Mouse (Mus musculus) adrenal gland, postnatal 4 days (tissue): Measurements from ENCODE around the gene Mpnd. TPM values are rescaled to one million over a fixed set of nuclear protein-coding genes. Genes with fewer than 3 reads are reported as not detected.

Source experiments
- DNase-seq, 2 experiments: peaks; one replicate each; pipeline ENCODE4 v3.0.0; 2021 to 2022; ENCODE audit warnings: low spot score in 2 of 2, mixed read lengths in 2 of 2
- total RNA-seq, 2 experiments: library from RNA; stranded (reverse); gene quantifications; 2 replicates each; pipeline ENCODE4 v1.2.3; 2021

Gene Mpnd
- total RNA-seq, 2 experiments from 2014 or later = 91.6 to 91.9 TPM

DNA sequence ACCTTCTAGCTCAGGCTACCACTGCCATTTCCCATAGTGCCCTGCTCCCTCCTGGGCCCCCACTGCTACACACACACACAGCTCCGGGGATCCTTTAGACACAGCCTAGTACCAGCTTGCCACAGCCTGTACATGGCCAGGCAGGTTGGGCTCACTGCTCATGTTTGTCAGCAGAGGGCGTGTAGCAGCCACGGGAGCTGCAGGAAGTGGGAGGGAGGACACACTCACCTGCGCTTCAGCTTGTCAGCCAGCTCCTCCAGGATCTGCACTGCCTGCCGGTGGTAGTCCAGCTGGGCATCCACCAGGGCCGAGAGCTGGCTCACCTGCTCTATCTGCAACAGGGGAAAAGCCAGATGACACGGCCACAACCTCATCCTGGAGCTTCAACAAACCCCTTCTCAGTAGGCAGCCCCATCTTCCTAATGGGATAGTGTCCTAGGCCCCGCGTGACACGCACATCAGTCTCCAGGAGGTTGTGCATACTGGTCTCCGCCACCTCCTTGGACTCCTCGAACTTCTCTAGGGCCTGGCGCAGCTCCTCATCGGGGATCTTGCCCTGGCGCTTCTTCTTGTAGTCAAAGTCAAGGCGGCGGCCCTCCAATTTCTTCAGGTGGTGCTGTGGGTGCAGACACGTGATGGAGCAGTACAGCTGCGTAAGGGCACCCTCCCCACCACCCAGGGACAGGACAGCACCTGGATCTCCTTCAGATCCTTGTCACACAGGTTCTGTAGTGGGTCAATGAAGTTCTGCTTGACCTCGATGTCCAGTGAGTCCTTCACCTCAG is 13.0 kb downstream of the Mpnd start:
- no peak for DNase-seq

DNA sequence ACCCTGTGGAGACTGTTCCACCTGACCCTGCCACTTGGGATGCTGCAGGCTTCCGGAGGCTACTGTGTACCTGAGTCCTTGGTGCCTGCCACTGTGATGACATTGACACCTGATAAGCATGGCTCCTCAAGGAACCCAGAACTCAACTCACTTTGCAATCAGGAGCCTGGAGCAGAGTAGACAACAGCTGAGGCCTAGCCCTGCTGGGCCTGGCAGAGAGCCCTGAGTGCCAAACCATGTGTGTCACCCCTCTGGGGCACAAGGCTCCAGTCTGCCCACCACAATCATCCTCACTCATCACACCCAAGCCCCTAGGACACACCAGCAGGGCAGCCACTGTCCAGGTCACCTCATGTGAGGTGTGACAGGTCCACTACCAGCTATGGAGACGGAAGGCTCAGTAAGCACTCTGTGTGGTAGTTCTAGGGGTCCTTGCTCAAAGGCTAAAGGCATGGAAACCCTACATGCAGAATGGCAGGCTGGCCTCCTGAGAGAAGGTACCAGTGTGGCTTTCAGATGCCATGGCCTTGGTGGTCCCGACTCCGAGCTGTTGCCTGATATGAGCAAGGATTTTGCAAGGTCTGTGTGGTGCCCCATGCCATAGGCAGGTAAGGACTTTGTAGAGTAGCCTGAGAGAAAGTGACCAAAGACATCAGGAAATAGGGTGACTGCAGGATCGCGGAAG is 15.0 kb downstream of the Mpnd start:
- no peak for DNase-seq

DNA sequence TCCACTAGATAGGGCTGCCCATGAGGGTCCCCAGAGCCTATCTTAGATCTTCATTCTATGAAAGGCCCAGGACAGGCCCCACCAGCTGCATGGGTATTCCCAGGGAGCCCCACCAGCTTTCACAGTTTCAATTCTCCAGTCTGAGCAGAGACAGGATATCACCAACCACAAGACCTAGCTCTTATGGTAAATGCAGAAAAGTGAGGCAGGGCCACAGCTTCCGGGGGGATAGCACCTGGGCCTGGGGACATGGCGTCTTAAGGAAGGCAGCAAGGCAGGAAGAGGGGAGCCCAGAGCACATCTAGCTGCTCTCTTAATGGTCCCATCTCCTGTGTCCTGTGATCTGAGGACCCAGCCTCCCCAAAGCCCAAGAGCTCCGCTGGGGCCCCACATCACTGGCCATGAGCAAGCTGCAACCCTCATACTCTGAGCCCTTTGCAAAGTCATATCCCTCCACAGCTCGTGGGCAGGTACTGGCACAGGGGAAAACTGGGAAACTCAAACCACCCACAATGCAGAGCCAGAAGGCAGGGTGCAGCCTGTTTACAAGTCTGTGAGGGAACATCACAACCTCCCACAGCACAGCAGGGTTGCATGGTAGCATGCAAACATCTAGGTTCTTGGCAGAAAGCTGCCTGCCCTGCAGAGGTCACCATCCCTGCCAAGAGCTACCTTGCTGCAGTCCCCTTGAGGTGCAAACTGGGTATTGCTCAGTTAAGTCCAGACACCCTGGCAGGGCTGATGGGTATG is 15.8 kb downstream of the Mpnd start:
- DNase-seq = no peak

DNA sequence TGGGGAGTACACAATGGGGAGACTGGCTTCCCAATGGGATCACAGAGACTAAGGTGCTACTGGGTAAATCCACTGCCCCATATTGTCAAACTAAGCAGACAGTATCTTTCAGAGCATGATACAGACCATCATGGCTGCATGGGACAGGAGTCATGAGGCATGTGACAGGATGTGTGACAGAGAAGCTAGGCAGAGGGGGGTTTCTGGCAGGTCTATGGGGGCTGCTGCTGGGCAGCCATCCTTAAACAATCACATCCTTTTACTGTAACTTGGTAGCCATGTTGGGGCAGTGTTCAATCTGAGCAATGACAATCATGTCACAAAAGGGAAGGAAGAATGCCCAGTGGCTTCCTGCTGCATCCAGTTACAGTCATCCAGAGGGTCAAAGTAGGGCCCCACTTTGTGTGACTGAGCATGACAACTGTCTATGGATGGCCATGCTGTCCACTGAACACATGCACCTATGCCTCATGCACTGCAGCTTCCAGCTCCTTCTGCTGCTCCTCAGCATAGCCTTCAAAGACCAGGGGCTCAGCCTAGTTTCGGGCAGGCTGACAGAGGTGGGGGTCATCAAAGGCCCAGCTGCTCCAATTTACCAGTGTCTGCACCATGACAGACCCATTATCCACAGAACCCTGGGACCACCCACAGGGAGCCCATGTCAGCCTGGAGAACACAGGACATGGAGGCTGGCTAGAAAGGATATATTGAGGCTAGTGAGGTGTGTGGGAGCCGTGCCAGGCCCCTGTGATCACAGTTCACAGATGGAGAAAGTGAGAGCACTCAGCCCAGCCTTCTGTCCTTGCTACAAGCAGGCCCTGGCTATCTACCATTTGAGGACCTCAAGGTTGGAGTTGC is 16.8 kb downstream of the Mpnd start:
- no peak for DNase-seq

DNA sequence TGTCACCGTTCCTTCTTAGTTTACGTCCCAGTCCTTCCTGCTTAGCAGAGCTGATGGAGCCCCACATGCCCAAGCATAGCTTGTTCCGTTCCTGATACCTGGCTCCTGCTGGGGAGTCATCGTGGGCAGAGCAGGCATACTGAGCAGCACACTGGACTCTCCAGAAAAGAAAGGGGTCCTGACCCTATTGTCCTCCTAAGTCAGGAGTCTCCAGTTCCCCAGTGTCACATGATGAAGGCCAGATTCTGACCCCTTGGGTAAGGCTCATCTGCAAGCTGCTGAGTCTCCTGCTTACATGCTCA is 17.4 kb downstream of the Mpnd start:
- DNase-seq = no peak

GRCm38 (mm10) chr17:56023386-56023785 is 17.9 kb downstream of the Mpnd start:
- DNase-seq = no peak

GRCm38 (mm10) chr17:56024476-56024875 is 19.0 kb downstream of the Mpnd start:
- DNase-seq = no peak

DNA sequence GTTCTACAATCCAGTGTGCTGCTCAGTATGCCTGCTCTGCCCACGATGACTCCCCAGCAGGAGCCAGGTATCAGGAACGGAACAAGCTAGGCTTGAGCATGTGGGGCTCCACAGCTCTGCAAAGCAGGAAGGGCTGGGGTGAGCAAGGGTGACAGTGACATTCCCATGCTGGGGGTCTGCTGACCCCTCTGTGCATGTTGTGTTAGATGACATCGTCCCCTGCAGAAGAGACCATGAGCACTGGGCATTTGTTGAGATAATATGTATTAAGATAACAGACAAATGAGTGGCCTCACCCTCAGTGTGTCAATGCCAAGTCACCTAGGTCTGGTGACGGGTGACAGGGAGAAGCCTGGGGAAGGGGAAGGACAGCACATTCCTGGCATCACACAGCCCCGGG is 19.4 kb downstream of the Mpnd start:
- DNase-seq = no peak

- no peak for DNase-seq
Measured at GRCm38 (mm10) chr17:56026303-56026702, 20.8 kb downstream of the Mpnd start.

DNA sequence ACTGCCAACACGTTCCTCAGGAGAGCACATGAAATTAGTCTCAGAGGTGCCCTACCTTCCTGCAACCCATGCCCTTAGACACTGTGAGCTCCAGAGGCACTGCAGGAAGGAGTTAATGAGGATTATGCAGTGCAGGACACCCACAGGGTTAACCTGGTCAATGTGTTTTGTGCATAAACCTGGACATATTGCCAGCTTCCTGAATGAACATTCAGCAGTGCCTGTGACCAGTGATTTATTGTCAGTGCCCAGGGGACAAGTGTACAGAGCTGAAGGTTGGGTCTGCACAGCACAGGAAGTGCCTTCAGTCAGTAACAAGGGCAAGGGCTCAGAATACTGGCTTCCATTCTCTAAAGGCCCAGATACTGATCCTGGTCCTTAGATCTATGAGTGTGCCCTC is 21.4 kb downstream of the Mpnd start:
- no peak for DNase-seq

DNA sequence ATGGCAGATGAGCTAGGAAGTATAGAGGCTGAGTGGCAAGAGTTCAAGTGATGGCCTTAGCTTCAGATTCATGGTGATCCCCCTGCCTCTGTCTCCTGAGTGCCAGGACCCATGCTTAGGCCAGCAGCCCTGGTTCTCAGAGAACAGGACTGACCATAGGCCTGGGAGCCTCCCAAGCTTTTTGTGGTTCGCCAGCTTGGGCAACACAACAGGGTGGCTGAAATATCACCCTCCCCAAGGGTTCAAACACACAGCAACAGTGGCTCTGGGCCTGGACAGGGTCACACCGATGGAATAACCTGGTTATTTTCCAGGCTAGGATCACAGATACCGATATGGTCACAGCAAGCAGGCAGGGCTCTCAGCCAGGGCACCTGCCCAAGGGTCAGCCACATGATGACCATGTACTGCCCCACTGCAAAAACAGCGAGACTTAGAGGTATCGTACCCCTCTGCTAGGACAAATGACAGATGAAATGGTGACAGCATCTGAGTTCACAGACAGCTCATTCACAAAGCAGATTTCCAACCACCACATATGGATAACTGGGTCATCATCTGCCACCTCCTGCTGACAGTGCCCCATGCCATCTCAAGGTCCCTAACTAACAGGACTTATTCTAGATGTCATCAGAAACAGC is 22.4 kb downstream of the Mpnd start:
- no peak for DNase-seq

DNA sequence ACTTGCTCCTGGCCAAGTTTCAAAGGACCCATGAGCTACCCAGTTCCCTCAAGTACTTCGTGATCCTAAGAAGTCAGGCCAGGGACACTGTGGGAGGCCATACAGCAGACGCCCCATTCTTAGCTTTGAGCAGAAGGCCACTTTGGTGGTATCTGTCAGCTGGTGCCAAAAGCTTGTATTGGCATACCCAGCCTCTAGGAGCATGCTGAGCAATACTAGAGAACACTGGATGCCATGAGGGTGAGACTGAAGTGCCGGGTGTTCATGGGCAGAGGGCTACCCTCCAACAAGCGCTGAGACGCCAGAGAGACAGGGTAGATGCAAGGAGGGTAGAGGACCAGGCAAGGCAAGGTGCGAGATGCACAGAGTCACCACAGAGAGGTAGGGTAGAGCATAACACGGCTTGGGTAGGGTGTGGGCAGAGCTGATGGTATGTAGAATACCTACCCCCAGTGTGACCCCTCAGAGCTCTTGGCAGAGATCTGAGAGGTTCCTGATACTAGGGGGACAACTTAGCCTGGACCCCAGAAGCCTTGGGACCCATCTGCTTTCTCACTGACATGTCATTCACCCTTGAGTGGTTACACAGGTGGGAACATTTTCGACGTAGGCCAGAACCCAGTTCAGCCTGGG is 24.8 kb downstream of the Mpnd start:
- no peak for DNase-seq

GRCm38 (mm10) chr17:56030919-56031318 is 25.4 kb downstream of the Mpnd start:
- DNase-seq = no peak

DNA sequence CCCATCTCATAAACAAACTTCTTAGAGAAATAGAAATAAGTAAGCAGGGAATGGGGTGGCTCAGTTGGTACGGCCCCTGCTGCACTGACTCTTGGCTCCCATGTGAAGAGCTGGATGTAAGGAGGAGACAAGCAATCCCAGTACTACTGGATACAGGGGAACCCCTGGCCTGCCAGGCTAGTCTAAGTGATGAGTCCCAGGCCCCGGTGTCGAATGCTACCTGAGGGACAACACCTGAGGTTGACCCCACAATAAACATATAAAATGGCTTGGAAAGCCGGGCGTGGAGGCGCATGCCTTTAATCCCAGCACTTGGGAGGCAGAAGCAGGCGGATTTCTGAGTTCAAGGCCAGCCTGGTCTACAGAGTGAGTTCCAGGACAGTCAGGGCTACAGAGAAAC is 25.9 kb downstream of the Mpnd start:
- no peak for DNase-seq

- DNase-seq = no peak
Measured at GRCm38 (mm10) chr17:56032127-56032733, 26.7 kb downstream of the Mpnd start.

- no peak for DNase-seq
Measured at GRCm38 (mm10) chr17:56032831-56033230, 27.3 kb downstream of the Mpnd start.

DNA sequence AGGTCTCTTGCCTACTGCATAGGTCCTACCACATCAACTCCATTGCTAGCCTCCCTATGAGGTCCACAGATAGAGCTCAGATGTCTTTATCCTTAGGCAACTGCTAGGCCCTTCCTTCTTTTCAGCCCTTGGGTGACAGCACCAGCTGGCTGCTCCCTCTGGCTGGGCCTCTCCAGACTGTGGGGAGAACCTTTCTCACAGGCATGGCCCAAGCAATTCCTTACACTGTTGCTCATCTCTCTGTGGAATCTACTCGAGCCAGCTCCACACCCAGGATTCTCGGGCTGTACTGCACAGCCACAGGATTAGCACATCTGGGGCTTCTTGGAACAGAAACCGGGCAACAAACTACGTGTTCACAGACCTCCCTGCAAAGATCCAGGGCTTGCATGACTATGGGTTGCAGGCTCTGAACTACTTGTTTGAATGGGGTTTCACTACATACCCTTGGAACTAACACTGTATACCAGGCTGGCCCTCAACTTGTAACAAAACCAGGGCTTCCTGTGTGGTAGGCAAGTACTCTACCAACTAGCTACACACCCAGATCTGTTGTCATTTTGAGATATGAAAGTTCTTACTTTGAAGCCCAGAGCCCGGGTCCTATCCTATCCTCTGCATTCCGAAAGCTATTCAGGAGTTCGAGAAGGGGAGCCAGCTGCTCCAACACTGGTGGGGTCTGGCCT is 28.7 kb downstream of the Mpnd start:
- no peak for DNase-seq

DNA sequence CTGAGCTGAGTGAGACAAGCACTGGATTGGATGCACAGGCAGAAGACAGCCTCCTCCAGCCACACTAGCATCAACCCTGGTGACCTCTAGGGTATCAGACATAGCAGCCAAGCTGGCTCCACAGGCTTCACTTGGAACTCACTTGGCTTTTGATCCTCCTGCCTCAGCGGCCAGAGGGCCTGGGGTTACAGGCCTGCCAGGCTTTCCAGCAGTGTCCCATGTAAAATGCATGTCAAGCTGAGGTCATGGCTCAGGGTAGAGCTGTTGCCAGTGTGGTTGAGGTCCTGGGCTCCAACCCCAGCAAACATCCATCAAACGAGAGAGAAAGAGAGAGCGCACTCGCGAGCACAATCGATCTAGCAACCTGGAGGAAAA is 29.2 kb downstream of the Mpnd start:
- DNase-seq = no peak

DNA sequence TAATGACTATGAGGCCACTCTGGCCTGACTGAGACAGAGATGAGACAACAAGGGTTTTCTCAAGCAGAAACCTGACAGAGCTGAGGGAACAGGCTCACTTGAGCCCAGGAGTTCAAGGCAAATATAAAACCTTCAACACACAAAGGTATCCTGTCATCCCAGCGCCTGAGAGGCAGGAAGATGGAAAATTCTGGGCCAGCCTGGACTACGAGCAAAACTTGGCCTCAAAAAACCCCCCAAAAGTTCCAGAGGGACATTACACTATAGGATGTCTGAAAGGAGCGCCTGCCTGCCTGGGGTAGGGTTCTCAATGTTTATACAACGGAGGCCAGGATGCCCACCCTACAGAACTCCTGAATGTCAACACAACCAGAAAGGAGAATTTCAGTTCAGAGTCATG is 29.7 kb downstream of the Mpnd start:
- no peak for DNase-seq
